Mouse (Mus musculus) midbrain, embryonic 14.5 days (tissue): ENCODE measurements around the gene Gale. TPM values are rescaled to one million over a fixed set of nuclear protein-coding genes. Genes with fewer than 3 reads are reported as not detected.

Experiments used
- ATAC-seq: fragments of 200-750 bp; cut with Nextera tagmentation; 2 replicates; pipeline ENCODE4 v1.8.0; 2017; ENCODE audit warnings: moderate number of reproducible peaks, moderate library complexity; ENCODE audit not compliant: low FRiP score, low TSS enrichment
- DNase-seq: peaks from one replicate; pipeline ENCODE4 v3.0.0-alpha.2; 2015
- H3K27ac ChIP-seq: fragments of 300-500 bp; sonication (generic); replicated peaks from 2 replicates; pipeline ENCODE4 v1.5.1; 2014; ENCODE audit warnings: mild to moderate bottlenecking, low read depth, low read length, moderate library complexity
- H3K27me3 ChIP-seq: fragments of 300-500 bp; sonication (generic); 2 replicates; pipeline ENCODE4 v1.6.1; 2014; ENCODE audit warnings: low read length, control low read depth, mixed read lengths; ENCODE audit not compliant: control insufficient read depth, insufficient read depth
- H3K36me3 ChIP-seq: fragments of 300-500 bp; sonication (generic); 2 replicates; pipeline ENCODE4 v1.6.1; 2014; ENCODE audit warnings: low read length, control low read depth; ENCODE audit not compliant: control insufficient read depth, insufficient read depth
- H3K4me1 ChIP-seq: fragments of 300-500 bp; sonication (generic); 2 replicates; pipeline ENCODE4 v1.6.1; 2014; ENCODE audit warnings: mild to moderate bottlenecking, antibody characterized with exemption, low read length, control low read depth; ENCODE audit not compliant: control insufficient read depth, insufficient read depth
- H3K4me2 ChIP-seq: fragments of 300-500 bp; sonication (generic); 2 replicates; pipeline ENCODE4 v1.6.1; 2014; ENCODE audit warnings: mild to moderate bottlenecking, low read length, moderate library complexity
- H3K4me3 ChIP-seq: fragments of 300-500 bp; sonication (generic); replicated peaks from 2 replicates; pipeline ENCODE4 v1.5.1; 2014; ENCODE audit warnings: low read depth, low read length
- H3K9ac ChIP-seq: fragments of 300-500 bp; sonication (generic); replicated peaks from 2 replicates; pipeline ENCODE4 v1.6.1; 2014; ENCODE audit warnings: mild to moderate bottlenecking, low read length, moderate library complexity
- H3K9me3 ChIP-seq: fragments of 300-500 bp; sonication (generic); 2 replicates; pipeline ENCODE4 v1.6.1; 2016; ENCODE audit warnings: low read length, control low read depth, mixed read lengths; ENCODE audit not compliant: control insufficient read depth
- WGBS: fragments of 180-500 bp; shearing (Covaris S2); extraction: QIAGEN DNeasy Blood & Tissue Kit; methylation state at CpG from one replicate; pipeline ENCODE4 v1.1.7; 2014; 5-methylcytosine and 5-hydroxymethylcytosine counted together
- polyA plus RNA-seq: library from polyadenylated mRNA; unstranded; fragments of >200 nt; fragmentation: Nextera tagmentation; extraction: Ambion mirVana; gene quantifications from 2 replicates; pipeline ENCODE4 v1.2.1, GENCODE M21; 2014

Gale gene
- polyA plus RNA-seq, 1 experiment from 2014 or later: 31.8 TPM

DNA sequence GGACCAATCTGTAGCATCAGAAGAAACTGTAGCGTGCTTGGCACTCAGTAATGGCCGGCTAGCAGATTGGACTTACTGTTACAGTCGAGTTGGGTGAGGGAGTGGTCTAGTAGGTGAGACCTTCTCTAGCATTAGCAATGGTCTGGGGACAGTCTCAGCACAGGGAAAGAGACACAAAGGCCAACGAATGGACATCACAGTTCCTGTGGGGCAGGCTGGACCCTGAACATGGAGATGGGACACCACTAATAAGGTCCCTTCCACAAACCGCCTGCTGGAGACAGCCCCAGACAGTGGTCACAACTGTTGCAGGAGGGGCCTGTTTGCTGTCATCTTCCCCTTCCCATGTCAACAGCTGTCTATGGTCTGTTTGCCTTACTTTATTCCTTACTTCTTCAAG lies 1.8 kb upstream of the Gale start:
- Histone ChIP-seq H3K9ac (no peak overlapping the region), H3K27me3 (no peaks in the 10 kb centered on the region), H3K27ac (no peak overlapping the region), H3K9me3 (no peaks in the 10 kb centered on the region), H3K4me2 (no peak overlapping the region), H3K4me1 (peaks cover 6% of the 10 kb centered on the region), H3K36me3 (peaks cover 49% of the 10 kb centered on the region), H3K4me3 (no peak overlapping the region)
- ATAC-seq (no peak), DNase-seq (no peak)
- 95% methylated on average over 5 of the region's 5 CpGs for WGBS

DNA sequence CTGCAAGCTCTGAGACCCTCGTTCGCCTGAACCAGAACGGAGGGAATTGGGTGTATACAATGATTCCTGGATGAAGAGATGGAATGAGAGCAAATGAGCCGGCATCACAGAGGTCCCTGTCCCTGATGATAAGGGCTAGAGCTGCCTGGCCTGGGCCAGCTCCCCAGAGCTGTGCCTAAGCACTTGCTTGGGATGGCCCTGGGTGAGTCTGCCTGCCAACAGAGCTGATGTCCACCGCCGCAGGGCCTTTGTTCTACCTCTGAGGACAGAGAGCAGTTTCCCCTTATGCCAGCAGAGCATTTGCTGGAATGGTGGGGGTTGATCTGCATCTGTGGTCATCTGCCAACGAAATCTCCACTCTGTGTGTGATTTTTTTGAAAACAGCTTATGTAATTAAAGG lies 1.3 kb upstream of the Gale start:
- Histone ChIP-seq H3K4me2 (no peak overlapping the region), H3K27ac (no peak overlapping the region)

GRCm38 (mm10) chr4:135962946-135963345 lies 581 bp upstream of the Gale start:
- peak overlapping the region; percentile 70 for H3K4me3 ChIP-seq
- no peaks in the 10 kb centered on the region for H3K27me3 ChIP-seq
- DNase-seq (no peak), ATAC-seq (no peak)
- peak overlapping the region; percentile 80 for H3K9ac ChIP-seq
- H3K9me3 ChIP-seq: no peaks in the 10 kb centered on the region
- peak overlapping the region; percentile 91 for H3K27ac ChIP-seq
- H3K36me3 ChIP-seq: peaks cover 57% of the 10 kb centered on the region
- H3K4me2 ChIP-seq: peak overlapping the region; percentile 98
- WGBS: 6% methylated on average over 15 of the region's 15 CpGs
- H3K4me1 ChIP-seq: peaks cover 6% of the 10 kb centered on the region

More for the DNA sequence above, 1.3 kb upstream of the Gale start:
- WGBS: 93% methylated on average over 7 of the region's 7 CpGs
- no peak overlapping the region; the same call in 1 of the 2 replicates for H3K4me3 ChIP-seq
- H3K27me3 ChIP-seq: no peaks in the 10 kb centered on the region
- H3K9me3 ChIP-seq: no peaks in the 10 kb centered on the region
- H3K9ac ChIP-seq: no peak overlapping the region
- peaks cover 54% of the 10 kb centered on the region for H3K36me3 ChIP-seq
- no peak for DNase-seq
- ATAC-seq: no peak
- peaks cover 6% of the 10 kb centered on the region for H3K4me1 ChIP-seq

- peak overlapping the region; percentile 91; the same call in 1 of the 2 replicates for H3K27ac ChIP-seq
- H3K27me3 ChIP-seq: no peaks in the 10 kb centered on the region
- peaks cover 58% of the 10 kb centered on the region for H3K36me3 ChIP-seq
- WGBS: 8% methylated on average over 12 of the region's 12 CpGs
- peak overlapping the region; percentile 80 for H3K9ac ChIP-seq
- ATAC-seq (no peak), DNase-seq (no peak)
- peak overlapping the region; percentile 70 for H3K4me3 ChIP-seq
- peaks cover 6% of the 10 kb centered on the region for H3K4me1 ChIP-seq
- H3K4me2 ChIP-seq: peak overlapping the region; percentile 98
- H3K9me3 ChIP-seq: no peaks in the 10 kb centered on the region
These were observed 899 bp downstream of the Gale start for GRCm38 (mm10) chr4:135964426-135964825.

DNA sequence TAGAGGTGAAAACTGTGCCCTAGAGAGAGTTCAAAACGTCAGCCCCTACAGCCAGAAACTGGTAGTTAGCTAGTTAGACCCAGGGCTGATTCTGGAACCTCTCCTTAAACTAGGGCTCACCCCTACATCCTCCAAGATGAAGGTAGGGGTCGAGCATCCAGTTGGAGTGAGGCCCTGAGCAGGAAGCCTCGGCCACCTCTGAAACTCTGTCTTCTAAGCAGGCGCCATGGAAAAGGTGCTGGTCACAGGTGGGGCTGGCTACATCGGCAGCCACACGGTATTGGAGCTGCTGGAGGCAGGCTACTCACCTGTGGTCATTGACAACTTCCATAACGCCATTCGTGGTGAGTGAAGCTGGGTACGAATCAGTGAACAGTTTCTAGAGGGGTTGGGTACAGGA lies 1.6 kb downstream of the Gale start:
- ATAC-seq (no peak), DNase-seq (no peak)
- H3K36me3 ChIP-seq: peaks cover 58% of the 10 kb centered on the region
- no peak overlapping the region for H3K27ac ChIP-seq
- 86% methylated on average over 9 of the region's 9 CpGs for WGBS
- peaks cover 6% of the 10 kb centered on the region for H3K4me1 ChIP-seq
- no peak overlapping the region for H3K9ac ChIP-seq
- no peaks in the 10 kb centered on the region for H3K27me3 ChIP-seq
- H3K9me3 ChIP-seq: no peaks in the 10 kb centered on the region
- no peak overlapping the region for H3K4me3 ChIP-seq
- H3K4me2 ChIP-seq: no peak overlapping the region

DNA sequence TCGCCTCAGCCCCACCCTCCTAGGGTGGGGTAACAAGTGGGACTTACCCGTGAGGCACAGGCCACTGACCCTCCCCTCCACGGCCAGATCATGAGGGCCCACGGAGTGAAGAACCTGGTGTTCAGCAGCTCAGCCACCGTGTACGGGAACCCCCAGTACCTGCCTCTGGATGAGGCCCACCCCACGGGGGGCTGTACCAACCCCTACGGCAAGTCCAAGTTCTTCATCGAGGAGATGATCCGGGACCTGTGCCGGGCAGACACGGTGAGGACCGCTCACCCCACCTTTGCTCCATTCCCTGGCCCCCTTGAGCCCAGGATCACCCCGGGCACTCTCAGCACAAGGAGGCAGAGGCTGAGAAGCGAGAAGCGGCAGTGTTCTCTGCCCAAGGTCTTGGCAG lies 2.8 kb downstream of the Gale start:
- no peaks in the 10 kb centered on the region for H3K9me3 ChIP-seq
- peaks cover 10% of the 10 kb centered on the region for H3K4me1 ChIP-seq
- no peaks in the 10 kb centered on the region for H3K27me3 ChIP-seq
- no peak for ATAC-seq
- 93% methylated on average over 16 of the region's 16 CpGs for WGBS
- H3K4me2 ChIP-seq: no peak overlapping the region
- H3K27ac ChIP-seq: no peak overlapping the region
- peaks cover 56% of the 10 kb centered on the region for H3K36me3 ChIP-seq
- DNase-seq: no peak
- no peak overlapping the region for H3K4me3 ChIP-seq
- H3K9ac ChIP-seq: no peak overlapping the region

GRCm38 (mm10) chr4:135967086-135967760 lies 3.7 kb downstream of the Gale start:
- Histone ChIP-seq H3K9ac (no peak overlapping the region), H3K4me3 (no peak overlapping the region), H3K27ac (no peak overlapping the region), H3K4me2 (no peak overlapping the region), H3K9me3 (no peaks in the 10 kb centered on the region), H3K4me1 (peaks cover 16% of the 10 kb centered on the region), H3K27me3 (no peaks in the 10 kb centered on the region), H3K36me3 (peaks cover 50% of the 10 kb centered on the region)
- 94% methylated on average over 18 of the region's 18 CpGs for WGBS
- ATAC-seq (no peak), DNase-seq (no peak)

- H3K9me3 ChIP-seq: no peaks in the 10 kb centered on the region
- no peak overlapping the region for H3K27ac ChIP-seq
- 75% methylated on average over 19 of the region's 19 CpGs for WGBS
- no peak overlapping the region for H3K4me2 ChIP-seq
- no peaks in the 10 kb centered on the region for H3K27me3 ChIP-seq
- no peak for ATAC-seq
- H3K4me1 ChIP-seq: peaks cover 18% of the 10 kb centered on the region
- H3K9ac ChIP-seq: no peak overlapping the region
- no peak for DNase-seq
- H3K4me3 ChIP-seq: no peak overlapping the region
- peaks cover 49% of the 10 kb centered on the region for H3K36me3 ChIP-seq
These were observed 4.8 kb downstream of the Gale start for GRCm38 (mm10) chr4:135968271-135968869.
